Mouse (Mus musculus): ENCODE measurements around the gene Gpr19. TPM values are rescaled to one million over a fixed set of nuclear protein-coding genes. Genes with fewer than 3 reads are reported as not detected.

The Gpr19 gene
- total and polyA plus RNA-seq, 3 experiments = 3.5 to 25.0 (median 11.7) TPM

- no peak for DNase-seq (ENCODE audit: low spot score)
- Histone ChIP-seq H3K36me3 (replicated peaks) (peaks cover 22% of the 10 kb centered on the region), H3K4me3 (ENCODE audit: low read depth, low read length) (no peak overlapping the region), H3K9me3 (replicated peaks) (no peaks in the 10 kb centered on the region), H3K27me3 (ENCODE audit: insufficient read depth, low read length) (no peaks in the 10 kb centered on the region), H3K4me1 (ENCODE audit: insufficient read depth, low read depth, low read length) (peaks cover 9% of the 10 kb centered on the region; the same call in 1 of the 2 replicates)
- TF ChIP-seq POLR2AphosphoS5 (IDR thresholded peaks at IDR 0.05; ENCODE audit: insufficient replicate concordance, low read depth, low read length) (no peak), GATA2 (IDR thresholded peaks at IDR 0.05; ENCODE audit: borderline replicate concordance, low read depth, low read length) (no peak), TAL1 (conservative IDR thresholded peaks at IDR 0.05; ENCODE audit: low read depth, low read length) (no peak), GATA1 (IDR thresholded peaks at IDR 0.05; ENCODE audit: borderline replicate concordance, low read length) (no peak), CTCF (IDR thresholded peaks at IDR 0.05; ENCODE audit: low read depth, low read length) (no peak)
- ATAC-seq (ENCODE audit: extremely low read depth, insufficient number of reproducible peaks, low FRiP score, poor library complexity, severe bottlenecking) = no peak
Observed at GRCm38 (mm10) chr6:134890436-134890835, 7.9 kb downstream of the Gpr19 start.

- Histone ChIP-seq H3K27me3 (ENCODE audit: insufficient read depth, low read length) (no peaks in the 10 kb centered on the region), H3K4me3 (ENCODE audit: low read depth, low read length) (no peak overlapping the region), H3K9me3 (replicated peaks) (no peaks in the 10 kb centered on the region), H3K36me3 (replicated peaks) (peaks cover 20% of the 10 kb centered on the region), H3K4me1 (ENCODE audit: insufficient read depth, low read depth, low read length) (peaks cover 8% of the 10 kb centered on the region; the same call in 1 of the 2 replicates)
- no peak for TF ChIP-seq POLR2AphosphoS5 (IDR thresholded peaks at IDR 0.05; ENCODE audit: insufficient replicate concordance, low read depth, low read length)
- TF ChIP-seq GATA1 (IDR thresholded peaks at IDR 0.05; ENCODE audit: borderline replicate concordance, low read length) = no peak
- TF ChIP-seq CTCF (IDR thresholded peaks at IDR 0.05; ENCODE audit: low read depth, low read length) = no peak
- TF ChIP-seq TAL1 (conservative IDR thresholded peaks at IDR 0.05; ENCODE audit: low read depth, low read length) = no peak
- no peak for TF ChIP-seq GATA2 (IDR thresholded peaks at IDR 0.05; ENCODE audit: borderline replicate concordance, low read depth, low read length)
- no peak for DNase-seq (ENCODE audit: low spot score)
- no peak for ATAC-seq (ENCODE audit: extremely low read depth, insufficient number of reproducible peaks, low FRiP score, poor library complexity, severe bottlenecking)
Observed at GRCm38 (mm10) chr6:134889763-134890162, 8.6 kb downstream of the Gpr19 start.

GRCm38 (mm10) chr6:134888563-134889017, 9.8 kb downstream of the Gpr19 start:
- Histone ChIP-seq H3K4me1 (ENCODE audit: insufficient read depth, low read depth, low read length) (peaks cover 8% of the 10 kb centered on the region; the same call in 1 of the 2 replicates), H3K9me3 (replicated peaks) (no peaks in the 10 kb centered on the region), H3K36me3 (replicated peaks) (peaks cover 18% of the 10 kb centered on the region), H3K4me3 (ENCODE audit: low read depth, low read length) (no peak overlapping the region), H3K27me3 (ENCODE audit: insufficient read depth, low read length) (no peaks in the 10 kb centered on the region)
- no peak for DNase-seq (ENCODE audit: low spot score)
- ATAC-seq (ENCODE audit: extremely low read depth, insufficient number of reproducible peaks, low FRiP score, poor library complexity, severe bottlenecking) = no peak
- TF ChIP-seq GATA2 (IDR thresholded peaks at IDR 0.05; ENCODE audit: borderline replicate concordance, low read depth, low read length) (no peak), GATA1 (IDR thresholded peaks at IDR 0.05; ENCODE audit: borderline replicate concordance, low read length) (no peak), TAL1 (conservative IDR thresholded peaks at IDR 0.05; ENCODE audit: low read depth, low read length) (no peak), POLR2AphosphoS5 (IDR thresholded peaks at IDR 0.05; ENCODE audit: insufficient replicate concordance, low read depth, low read length) (no peak), CTCF (IDR thresholded peaks at IDR 0.05; ENCODE audit: low read depth, low read length) (no peak)

- peaks cover 8% of the 10 kb centered on the region; the same call in 1 of the 2 replicates for H3K4me1 ChIP-seq (ENCODE audit: insufficient read depth, low read depth, low read length)
- peaks cover 16% of the 10 kb centered on the region for H3K36me3 ChIP-seq (replicated peaks)
- H3K27me3 ChIP-seq (ENCODE audit: insufficient read depth, low read length) = no peaks in the 10 kb centered on the region
- ATAC-seq (ENCODE audit: extremely low read depth, insufficient number of reproducible peaks, low FRiP score, poor library complexity, severe bottlenecking) = no peak
- DNase-seq (ENCODE audit: low spot score) = no peak
- H3K9me3 ChIP-seq (replicated peaks) = no peaks in the 10 kb centered on the region
- no peak for TF ChIP-seq CTCF (IDR thresholded peaks at IDR 0.05; ENCODE audit: low read depth, low read length)
- TF ChIP-seq GATA1 (IDR thresholded peaks at IDR 0.05; ENCODE audit: borderline replicate concordance, low read length) = no peak
- no peak for TF ChIP-seq TAL1 (conservative IDR thresholded peaks at IDR 0.05; ENCODE audit: low read depth, low read length)
- TF ChIP-seq POLR2AphosphoS5 (IDR thresholded peaks at IDR 0.05; ENCODE audit: insufficient replicate concordance, low read depth, low read length) = no peak
- H3K4me3 ChIP-seq (ENCODE audit: low read depth, low read length) = no peak overlapping the region
Observed at GRCm38 (mm10) chr6:134887711-134888449, 10.5 kb downstream of the Gpr19 start.

- Histone ChIP-seq H3K27me3 (ENCODE audit: insufficient read depth, low read length) (no peaks in the 10 kb centered on the region), H3K9me3 (replicated peaks) (no peaks in the 10 kb centered on the region), H3K36me3 (replicated peaks) (peaks cover 23% of the 10 kb centered on the region), H3K4me1 (ENCODE audit: insufficient read depth, low read depth, low read length) (peaks cover 8% of the 10 kb centered on the region; the same call in 1 of the 2 replicates), H3K4me3 (ENCODE audit: low read depth, low read length) (no peak overlapping the region)
- ATAC-seq (ENCODE audit: extremely low read depth, insufficient number of reproducible peaks, low FRiP score, poor library complexity, severe bottlenecking) (no peak), DNase-seq (ENCODE audit: low spot score) (no peak)
- TF ChIP-seq POLR2AphosphoS5 (IDR thresholded peaks at IDR 0.05; ENCODE audit: insufficient replicate concordance, low read depth, low read length) (no peak), GATA1 (IDR thresholded peaks at IDR 0.05; ENCODE audit: borderline replicate concordance, low read length) (no peak), CTCF (IDR thresholded peaks at IDR 0.05; ENCODE audit: low read depth, low read length) (no peak), GATA2 (IDR thresholded peaks at IDR 0.05; ENCODE audit: borderline replicate concordance, low read depth, low read length) (no peak), TAL1 (conservative IDR thresholded peaks at IDR 0.05; ENCODE audit: low read depth, low read length) (no peak)
Observed at GRCm38 (mm10) chr6:134887008-134887407, 11.4 kb downstream of the Gpr19 start.

- DNase-seq (ENCODE audit: low spot score) (no peak), ATAC-seq (ENCODE audit: extremely low read depth, insufficient number of reproducible peaks, low FRiP score, poor library complexity, severe bottlenecking) (no peak)
- H3K36me3 ChIP-seq (replicated peaks) = peaks cover 27% of the 10 kb centered on the region
- no peaks in the 10 kb centered on the region for H3K27me3 ChIP-seq (ENCODE audit: insufficient read depth, low read length)
- no peak for TF ChIP-seq GATA1 (IDR thresholded peaks at IDR 0.05; ENCODE audit: borderline replicate concordance, low read length)
- no peak for TF ChIP-seq POLR2AphosphoS5 (IDR thresholded peaks at IDR 0.05; ENCODE audit: insufficient replicate concordance, low read depth, low read length)
- no peak for TF ChIP-seq TAL1 (conservative IDR thresholded peaks at IDR 0.05; ENCODE audit: low read depth, low read length)
- no peak for TF ChIP-seq GATA2 (IDR thresholded peaks at IDR 0.05; ENCODE audit: borderline replicate concordance, low read depth, low read length)
- no peak for TF ChIP-seq CTCF (IDR thresholded peaks at IDR 0.05; ENCODE audit: low read depth, low read length)
- peaks cover 8% of the 10 kb centered on the region; the same call in 1 of the 2 replicates for H3K4me1 ChIP-seq (ENCODE audit: insufficient read depth, low read depth, low read length)
- no peaks in the 10 kb centered on the region for H3K9me3 ChIP-seq (replicated peaks)
- H3K4me3 ChIP-seq (ENCODE audit: low read depth, low read length) = no peak overlapping the region
Observed at GRCm38 (mm10) chr6:134886475-134886874, 11.9 kb downstream of the Gpr19 start.

All from G1E (cell line).